Comparison of ENCODE assay signal across 10 mouse cellular contexts in genomic region chr19:10947219-10947618, GRCm38 (mm10). TPM values are rescaled to one million over a fixed set of nuclear protein-coding genes. Genes with fewer than 3 reads are reported as not detected.
DNase-seq lines count a peak whose midpoint lies in the region; ATAC-seq and TF ChIP-seq lines count a peak whose summit lies in the region.
"Had no signal": no experiment of that assay in that cellular context is flagged by ENCODE, and none has a peak within 500 bp of the region (broad histone marks: within the 10 kb centered on the region; RNA-seq: fewer than 3 reads in every experiment).

No protein-coding gene starts in this region.

- no peak for DNase-seq in lung, adult 2 months
- DNase-seq in lung, postnatal 25 days (ENCODE audit: low spot score): no peak
- DNase-seq in forebrain, embryonic 10.5 days (ENCODE audit: extremely low spot score, low spot score): no peak
- DNase-seq in thymus, postnatal 14 days: no peak
- no peak for DNase-seq in adrenal gland, postnatal 36 days
- no peak for DNase-seq in retina, postnatal 1 day

- ATAC-seq in limb, embryonic 15.5 days (ENCODE audit: insufficient number of reproducible peaks, low FRiP score, low TSS enrichment, low read depth): no peak
- ATAC-seq: activated CD4-positive, CD25-positive, alpha-beta regulatory T cell, adult 4 months had no signal

- TF ChIP-seq CTCF in lung, adult 2 months (IDR thresholded peaks at IDR 0.05; ENCODE audit: insufficient read depth, low read length): no peak
- TF ChIP-seq CTCF in small intestine, adult 2 months (IDR thresholded peaks at IDR 0.05; ENCODE audit: extremely low read depth, insufficient read length, insufficient replicate concordance, low read depth, low read length): no peak

- H3K4me3 ChIP-seq in lung, adult 2 months (replicated peaks; ENCODE audit: extremely low read depth, low read depth, low read length): peak overlapping the region; percentile 51
- H3K4me3 ChIP-seq in forebrain, embryonic 10.5 days: peak overlapping the region; percentile 76
- H3K4me3 ChIP-seq in limb, embryonic 15.5 days: peak overlapping the region; percentile 63
- 0 out of 2 replicates have a peak overlapping the region, but pooled peaks have one; percentile 3 for H3K4me3 ChIP-seq in small intestine, adult 2 months (ENCODE audit: low read depth, low read length)

- 72% methylated on average over 5 of the region's 5 CpGs for WGBS in lung, adult 2 months
- WGBS in forebrain, embryonic 10.5 days: 90% methylated on average over 5 of the region's 5 CpGs
- WGBS in limb, embryonic 15.5 days: 85% methylated on average over 5 of the region's 5 CpGs
- WGBS in small intestine, adult 2 months: 55% methylated on average over 5 of the region's 5 CpGs

- H3K27ac ChIP-seq in forebrain, embryonic 10.5 days: no peak overlapping the region
- H3K27ac ChIP-seq in limb, embryonic 15.5 days: no peak overlapping the region
- H3K27ac ChIP-seq in small intestine, adult 2 months (ENCODE audit: insufficient read depth, low read depth, low read length): no peak overlapping the region

- H3K4me1 ChIP-seq in lung, adult 2 months (ENCODE audit: control insufficient read depth, insufficient read depth, low read length): peaks cover 9% of the 10 kb centered on the region; the same call in 1 of the 2 replicates
- peaks cover 42% of the 10 kb centered on the region for H3K4me1 ChIP-seq in forebrain, embryonic 10.5 days
- peaks cover 28% of the 10 kb centered on the region for H3K4me1 ChIP-seq in limb, embryonic 15.5 days
- peaks cover 12% of the 10 kb centered on the region for H3K4me1 ChIP-seq in small intestine, adult 2 months (ENCODE audit: control insufficient read depth, insufficient read depth, insufficient read length, low read length)

- H3K9ac ChIP-seq in limb, embryonic 15.5 days: peak overlapping the region; percentile 59; the same call in 1 of the 2 replicates

- H3K9me3 ChIP-seq in forebrain, embryonic 10.5 days: no peaks in the 10 kb centered on the region
- H3K9me3 ChIP-seq in limb, embryonic 15.5 days: no peaks in the 10 kb centered on the region

- H3K27me3 ChIP-seq in forebrain, embryonic 10.5 days (ENCODE audit: poor library complexity, severe bottlenecking): no peaks in the 10 kb centered on the region
- no peaks in the 10 kb centered on the region for H3K27me3 ChIP-seq in limb, embryonic 15.5 days
- no peaks in the 10 kb centered on the region for H3K27me3 ChIP-seq in small intestine, adult 2 months (ENCODE audit: control insufficient read depth, insufficient read depth, low read length)

- H3K4me2 ChIP-seq in limb, embryonic 15.5 days: peak overlapping the region; percentile 95

- peaks cover 49% of the 10 kb centered on the region for H3K36me3 ChIP-seq in forebrain, embryonic 10.5 days (replicated peaks)
- peaks cover 35% of the 10 kb centered on the region for H3K36me3 ChIP-seq in limb, embryonic 15.5 days
- peaks cover 27% of the 10 kb centered on the region for H3K36me3 ChIP-seq in small intestine, adult 2 months (ENCODE audit: control insufficient read depth, insufficient read depth, low read length)

- no peak for TF ChIP-seq POLR2A in lung, adult 2 months (IDR thresholded peaks at IDR 0.05; ENCODE audit: borderline replicate concordance, extremely low read depth, low read depth, low read length)
- no peak for TF ChIP-seq POLR2A in small intestine, adult 2 months (IDR thresholded peaks at IDR 0.05; ENCODE audit: low read depth, low read length)

RNA-seq across cellular contexts. Expression of gene Ccdc86, which starts 1.8 kb away (rescaled TPM):
- polyA plus RNA-seq in lung, adult 2 months (2012; rRNA removed): 3.9 and 4.7 TPM in 2 replicates
- polyA plus RNA-seq in forebrain, embryonic 10.5 days (2016; fragmentation: Nextera tagmentation; extraction: Ambion mirVana): 45.0 and 46.0 TPM in 2 replicates
- 25.4 and 28.7 TPM in 2 replicates for polyA plus RNA-seq in limb, embryonic 15.5 days (2015; fragmentation: Nextera tagmentation; extraction: Ambion mirVana)
- polyA plus RNA-seq in small intestine, adult 2 months (2012; rRNA removed): 2.5 and 3.2 TPM in 2 replicates
- total RNA-seq in adrenal gland, postnatal 36 days (2021): 10 to 100 TPM; 16.8 to 18.4 TPM

RNA-seq across cellular contexts. Expression of gene Ptgdr2, which starts 10.3 kb away (rescaled TPM):
- 4.8 and 6.6 TPM in 2 replicates for polyA plus RNA-seq in lung, adult 2 months (2012; rRNA removed)
- 0.06 and 0.09 TPM in 2 replicates for polyA plus RNA-seq in forebrain, embryonic 10.5 days (2016; fragmentation: Nextera tagmentation; extraction: Ambion mirVana)
- polyA plus RNA-seq in limb, embryonic 15.5 days (2015; fragmentation: Nextera tagmentation; extraction: Ambion mirVana): 0.09 TPM in 1 of 2 replicates, not detected in the other
- polyA plus RNA-seq in small intestine, adult 2 months (2012; rRNA removed): 0.86 and 1.1 TPM in 2 replicates
- not detected for total RNA-seq in adrenal gland, postnatal 36 days (2021)
- polyA plus RNA-seq: activated CD4-positive, CD25-positive, alpha-beta regulatory T cell, adult 4 months had no signal

RNA-seq across cellular contexts. Expression of gene Zp1, which starts 26.8 kb away (rescaled TPM):
- 0.21 and 0.33 TPM in 2 replicates for polyA plus RNA-seq in lung, adult 2 months (2012; rRNA removed)
- not detected in 2 replicates for polyA plus RNA-seq in forebrain, embryonic 10.5 days (2016; fragmentation: Nextera tagmentation; extraction: Ambion mirVana)
- not detected in 2 replicates for polyA plus RNA-seq in limb, embryonic 15.5 days (2015; fragmentation: Nextera tagmentation; extraction: Ambion mirVana)
- polyA plus RNA-seq in small intestine, adult 2 months (2012; rRNA removed): 0.05 and 0.14 TPM in 2 replicates
- total RNA-seq in adrenal gland, postnatal 36 days (2021): not detected
- polyA plus RNA-seq: activated CD4-positive, CD25-positive, alpha-beta regulatory T cell, adult 4 months; gonadal fat pad, adult 2 months had no signal

RNA-seq across cellular contexts. Expression of gene Ms4a10, which starts 27.3 kb away (rescaled TPM):
- polyA plus RNA-seq in lung, adult 2 months (2012; rRNA removed): not detected in 2 replicates
- not detected in 2 replicates for polyA plus RNA-seq in forebrain, embryonic 10.5 days (2016; fragmentation: Nextera tagmentation; extraction: Ambion mirVana)
- polyA plus RNA-seq in limb, embryonic 15.5 days (2015; fragmentation: Nextera tagmentation; extraction: Ambion mirVana): 0.35 and 0.73 TPM in 2 replicates
- polyA plus RNA-seq in small intestine, adult 2 months (2012; rRNA removed): 103 and 341 TPM in 2 replicates
- total RNA-seq in adrenal gland, postnatal 36 days (2021): 10 to 100 TPM in 1 of 2 experiments, under 1 TPM in 1; 0.73 to 23.5 TPM
- polyA plus RNA-seq: activated CD4-positive, CD25-positive, alpha-beta regulatory T cell, adult 4 months had no signal

RNA-seq across cellular contexts. Expression of gene Ms4a15, which starts 45.8 kb away (rescaled TPM):
- 1.8 and 2.3 TPM in 2 replicates for polyA plus RNA-seq in lung, adult 2 months (2012; rRNA removed)
- 0.11 TPM in 1 of 2 replicates, not detected in the other for polyA plus RNA-seq in forebrain, embryonic 10.5 days (2016; fragmentation: Nextera tagmentation; extraction: Ambion mirVana)
- not detected in 2 replicates for polyA plus RNA-seq in limb, embryonic 15.5 days (2015; fragmentation: Nextera tagmentation; extraction: Ambion mirVana)
- polyA plus RNA-seq in small intestine, adult 2 months (2012; rRNA removed): 0.20 and 1.9 TPM in 2 replicates
- total RNA-seq in adrenal gland, postnatal 36 days (2021): not detected
- polyA plus RNA-seq: gonadal fat pad, adult 2 months had no signal

Comparison
In these comparisons a context has a peak if more than half of its experiments do, and no peak if none do; other contexts are left out.
1. H3K4me3 ChIP-seq: peak in every context shown above with its lines; median percentile 76 in forebrain, embryonic 10.5 days; 63 in limb, embryonic 15.5 days; 51 in lung, adult 2 months; 3 in small intestine, adult 2 months.